Mouse (Mus musculus): ENCODE results near the gene Slc3a2.

DNA sequence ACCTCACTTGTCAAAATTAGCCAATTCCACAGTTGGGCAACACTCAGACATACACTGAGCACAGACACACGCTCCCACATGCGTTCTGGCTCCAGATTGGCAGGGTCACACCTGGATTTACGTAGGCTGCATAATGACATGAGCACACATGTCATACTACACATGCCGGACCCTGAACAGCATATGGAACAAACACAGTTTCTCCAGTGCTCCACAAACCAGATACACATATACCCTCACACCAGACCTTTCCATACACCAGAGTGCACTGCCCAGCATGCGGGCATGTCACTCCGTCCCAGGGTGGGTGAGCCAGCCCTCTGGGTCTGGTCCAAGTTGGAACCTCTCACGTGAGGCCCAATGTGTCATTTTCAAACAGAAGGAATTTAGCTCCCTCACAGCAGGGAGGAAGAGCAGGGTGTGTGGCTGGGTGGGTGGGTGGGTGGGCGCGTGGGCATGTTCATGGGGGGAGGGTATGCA is 59.8 kb downstream of the Slc3a2 start, which contains the start of gene Chrm1:
- no peak for TF ChIP-seq CTCF (IDR thresholded peaks at IDR 0.05; ENCODE audit: extremely low read depth, insufficient read depth, low read length)
- TF ChIP-seq POLR2A (IDR thresholded peaks at IDR 0.05; ENCODE audit: extremely low read depth, insufficient read depth, low read length): no peak
